Comparison of ENCODE assay signal across 8 mouse cellular contexts in genomic region chr16:4212963-4213798, GRCm38 (mm10). TPM values are rescaled to one million over a fixed set of nuclear protein-coding genes. Genes with fewer than 3 reads are reported as not detected.
DNase-seq lines count a peak whose midpoint lies in the region; ATAC-seq and TF ChIP-seq lines count a peak whose summit lies in the region.

No protein-coding gene starts in this region.

- H3K79me2 ChIP-seq in CH12.LX (replicated peaks; ENCODE audit: control insufficient read depth, extremely low read depth, insufficient read depth, poor library complexity, severe bottlenecking) = peaks cover 43% of the 10 kb centered on the region

- peaks cover 36% of the 10 kb centered on the region for H3K27me3 ChIP-seq in CH12.LX (replicated peaks)
- H3K27me3 ChIP-seq in forebrain, embryonic 12.5 days = peaks cover 14% of the 10 kb centered on the region
- no peaks in the 10 kb centered on the region for H3K27me3 ChIP-seq in heart, postnatal 0 days (ENCODE audit: control insufficient read depth, insufficient read depth, low read length)
- no peaks in the 10 kb centered on the region for H3K27me3 ChIP-seq in lung, embryonic 15.5 days

- peaks cover 0 to 17% of the 10 kb centered on the region in 2 experiments for H3K36me3 ChIP-seq in CH12.LX (replicated peaks in 1 of 2; ENCODE audit: control insufficient read depth in 1 of 2, insufficient read depth in 1 of 2, low read length in 1 of 2)
- H3K36me3 ChIP-seq in forebrain, embryonic 12.5 days (replicated peaks) = no peaks in the 10 kb centered on the region
- H3K36me3 ChIP-seq in heart, postnatal 0 days (replicated peaks; ENCODE audit: control insufficient read depth, insufficient read depth, low read length) = no peaks in the 10 kb centered on the region
- H3K36me3 ChIP-seq in lung, embryonic 15.5 days = no peaks in the 10 kb centered on the region

- H3K4me3 ChIP-seq in CH12.LX (replicated peaks in 1 of 3; ENCODE audit: low read depth in 2 of 3, low read length in 2 of 3, poor library complexity in 1 of 3) = peak overlapping the region; percentile 79 to 82 (median 81)
- H3K4me3 ChIP-seq in forebrain, embryonic 12.5 days (replicated peaks) = peak overlapping the region; percentile 96
- peak overlapping the region; percentile 100 for H3K4me3 ChIP-seq in heart, postnatal 0 days (ENCODE audit: low read depth, low read length)
- H3K4me3 ChIP-seq in lung, embryonic 15.5 days = peak overlapping the region; percentile 89
- H3K4me3 ChIP-seq in olfactory bulb, adult 2 months (ENCODE audit: insufficient read depth, low read depth, low read length) = peak overlapping the region; percentile 99

- no peak for TF ChIP-seq EP300 in CH12.LX (IDR thresholded peaks at IDR 0.05; ENCODE audit: low read length)
- no peak for TF ChIP-seq EP300 in heart, postnatal 0 days (IDR thresholded peaks at IDR 0.05; ENCODE audit: low read depth)

- dilution Hi-C loops in CH12.LX (cut with MboI; ENCODE audit: extremely low pct_ligation_motif_present, extremely low pct_unique_long_range_greater_than_20kb, low sequenced_read_pairs) = no loop called here

- H3K9me3 ChIP-seq in CH12.LX (replicated peaks; ENCODE audit: low read length) = no peaks in the 10 kb centered on the region
- H3K9me3 ChIP-seq in forebrain, embryonic 12.5 days = no peaks in the 10 kb centered on the region
- no peaks in the 10 kb centered on the region for H3K9me3 ChIP-seq in heart, postnatal 0 days (replicated peaks; ENCODE audit: control insufficient read depth, low read length)
- no peaks in the 10 kb centered on the region for H3K9me3 ChIP-seq in lung, embryonic 15.5 days

- in situ Hi-C loops in CH12.LX (cut with MboI; ENCODE audit: low pct_ligation_motif_present, low pct_unique_long_range_greater_than_20kb, low sequenced_read_pairs) = no loop called here

- H3K4me2 ChIP-seq in CH12.LX (ENCODE audit: insufficient read depth, low read depth, poor library complexity, severe bottlenecking) = peak overlapping the region; percentile 96
- peak overlapping the region; percentile 78 for H3K4me2 ChIP-seq in forebrain, embryonic 12.5 days
- H3K4me2 ChIP-seq in heart, postnatal 0 days (ENCODE audit: low read depth, low read length) = peak overlapping the region; percentile 84
- H3K4me2 ChIP-seq in lung, embryonic 15.5 days = peak overlapping the region; percentile 63

- H3K4me1 ChIP-seq in CH12.LX (ENCODE audit: control insufficient read depth in 1 of 2, insufficient read depth in 2 of 2) = peaks cover 7 to 31% of the 10 kb centered on the region in 2 experiments; a peak in 3 of 4 replicates
- H3K4me1 ChIP-seq in forebrain, embryonic 12.5 days = peaks cover 27% of the 10 kb centered on the region
- peaks cover 7% of the 10 kb centered on the region for H3K4me1 ChIP-seq in heart, postnatal 0 days (ENCODE audit: control insufficient read depth, insufficient read depth)
- H3K4me1 ChIP-seq in lung, embryonic 15.5 days = peaks cover 17% of the 10 kb centered on the region
- H3K4me1 ChIP-seq in olfactory bulb, adult 2 months (ENCODE audit: control insufficient read depth, insufficient read depth, low read length) = peaks cover 8% of the 10 kb centered on the region

- peak; percentile 62 for ATAC-seq in forebrain, embryonic 12.5 days (ENCODE audit: low FRiP score)
- ATAC-seq in heart, postnatal 0 days (ENCODE audit: insufficient read depth, low read depth) = peak; percentile 76
- ATAC-seq in lung, embryonic 15.5 days (ENCODE audit: borderline replicate concordance, extremely low read depth, low FRiP score, low TSS enrichment) = peak; percentile 70

- TF ChIP-seq CTCF in CH12.LX (conservative IDR thresholded peaks at IDR 0.05 in 1 of 2, IDR thresholded peaks at IDR 0.05 in 1 of 2; ENCODE audit: low read depth in 2 of 2, low read length in 2 of 2) = peak in 1 of 2 experiments; percentile 44; a peak in 2 of 4 replicates
- TF ChIP-seq CTCF in heart, postnatal 0 days (IDR thresholded peaks at IDR 0.05; ENCODE audit: low read depth) = no peak
- no peak for TF ChIP-seq CTCF in olfactory bulb, adult 2 months (IDR thresholded peaks at IDR 0.05; ENCODE audit: insufficient read depth, low read depth, low read length)

- no peak for TF ChIP-seq POLR2A in CH12.LX (IDR thresholded peaks at IDR 0.05; ENCODE audit: low read depth, low read length)
- TF ChIP-seq POLR2A in olfactory bulb, adult 2 months (IDR thresholded peaks at IDR 0.05; ENCODE audit: insufficient read depth, low read depth, low read length) = no peak

- peak; percentile 52 for DNase-seq in CH12.LX (ENCODE audit: extremely low read depth)
- peak; percentile 20 for DNase-seq in c-Kit-negative CD71-positive TER-119-positive erythroid progenitor cells, embryonic 14.5 days (ENCODE audit: low read depth, low spot score)
- DNase-seq in heart, postnatal 0 days (ENCODE audit: low spot score) = peak; percentile 41
- peak; percentile 79 to 88 for DNase-seq in kidney, postnatal 4 days
- peak; percentile 37 to 51 for DNase-seq in thymus, adult 18-20 months

- no peak overlapping the region for H3K27ac ChIP-seq in CH12.LX (ENCODE audit: insufficient read depth, low read depth)
- H3K27ac ChIP-seq in forebrain, embryonic 12.5 days = peak overlapping the region; percentile 97
- H3K27ac ChIP-seq in heart, postnatal 0 days (ENCODE audit: low read depth) = peak overlapping the region; percentile 100
- peak overlapping the region; percentile 98 for H3K27ac ChIP-seq in lung, embryonic 15.5 days
- H3K27ac ChIP-seq in olfactory bulb, adult 2 months (ENCODE audit: insufficient read depth, low read depth, low read length) = peak overlapping the region; percentile 62

- WGBS in forebrain, embryonic 12.5 days = under 1% methylated on average over 65 of the region's 128 CpGs
- under 1% methylated on average over 63 of the region's 128 CpGs for WGBS in heart, postnatal 0 days
- whole genome bisulfite sequencing in lung, embryonic 15.5 days = under 1% methylated on average over 74 of the region's 128 CpGs
- 8% methylated on average over 110 of the region's 128 CpGs for WGBS in olfactory bulb, adult 2 months

- peak overlapping the region; percentile 99 for H3K9ac ChIP-seq in CH12.LX (ENCODE audit: insufficient read depth, low read depth)
- H3K9ac ChIP-seq in forebrain, embryonic 12.5 days = peak overlapping the region; percentile 92
- peak overlapping the region; percentile 99 for H3K9ac ChIP-seq in heart, postnatal 0 days (replicated peaks; ENCODE audit: low read depth, low read length)
- H3K9ac ChIP-seq in lung, embryonic 15.5 days = peak overlapping the region; percentile 84

- TF ChIP-seq RAD21 in CH12.LX (IDR thresholded peaks at IDR 0.05; ENCODE audit: low read depth, low read length) = peak; percentile 11

TF ChIP-seq in CH12.LX, 34 proteins besides CTCF, POLR2A, EP300 and RAD21 (continues in another document):
- TF ChIP-seq NRF1 (IDR thresholded peaks at IDR 0.05; ENCODE audit: low read depth, low read length) = 0 out of 2 replicates have a peak, but pooled peaks have one; percentile 38
- no peak for TF ChIP-seq JUN (IDR thresholded peaks at IDR 0.05; ENCODE audit: insufficient read depth, low read depth, low read length)
- peak; percentile 19; the same call in 1 of the 2 replicates for TF ChIP-seq MAX (IDR thresholded peaks at IDR 0.05; ENCODE audit: low read length)
- TF ChIP-seq ZNF384 (IDR thresholded peaks at IDR 0.05; ENCODE audit: low read depth, low read length) = no peak
- 0 out of 2 replicates have a peak, but pooled peaks have one; percentile 19 for TF ChIP-seq ELF1 (IDR thresholded peaks at IDR 0.05; ENCODE audit: low read depth, low read length)
- no peak for TF ChIP-seq ZKSCAN1 (IDR thresholded peaks at IDR 0.05; ENCODE audit: borderline replicate concordance, low read depth, low read length)
- no peak for TF ChIP-seq NELFE (IDR thresholded peaks at IDR 0.05; ENCODE audit: low read depth, low read length)
- 0 out of 2 replicates have a peak, but pooled peaks have one; percentile 32 for TF ChIP-seq MAZ (IDR thresholded peaks at IDR 0.05; ENCODE audit: low read depth, low read length)
- no peak for TF ChIP-seq HCFC1 (IDR thresholded peaks at IDR 0.05; ENCODE audit: low read depth, low read length)
- no peak for TF ChIP-seq MEF2A (IDR thresholded peaks at IDR 0.05; ENCODE audit: borderline replicate concordance, low read depth, low read length)
- no peak for TF ChIP-seq GABPA (IDR thresholded peaks at IDR 0.05; ENCODE audit: insufficient replicate concordance, low read depth, low read length)
- no peak for TF ChIP-seq IRF4 (IDR thresholded peaks at IDR 0.05; ENCODE audit: low read depth, low read length)
- no peak for TF ChIP-seq TBP (conservative IDR thresholded peaks at IDR 0.05; ENCODE audit: low read depth, low read length)
- no peak for TF ChIP-seq PAX5 (IDR thresholded peaks at IDR 0.05; ENCODE audit: low read length)
- TF ChIP-seq USF1 (IDR thresholded peaks at IDR 0.05; ENCODE audit: low read depth, low read length) = no peak
- no peak for TF ChIP-seq USF2 (conservative IDR thresholded peaks at IDR 0.05; ENCODE audit: low read depth, low read length)
- TF ChIP-seq POLR2AphosphoS2 (IDR thresholded peaks at IDR 0.05; ENCODE audit: low read depth, low read length) = no peak
- TF ChIP-seq E2F4 (IDR thresholded peaks at IDR 0.05; ENCODE audit: insufficient replicate concordance, low read depth, low read length) = no peak
- peak; percentile 90 for TF ChIP-seq UBTF (IDR thresholded peaks at IDR 0.05; ENCODE audit: low read depth, low read length)
- TF ChIP-seq MYC (IDR thresholded peaks at IDR 0.05; ENCODE audit: low read depth, low read length) = no peak
- peak; percentile 76 for TF ChIP-seq MXI1 (IDR thresholded peaks at IDR 0.05; ENCODE audit: low read depth, low read length)
- TF ChIP-seq JUND (conservative IDR thresholded peaks at IDR 0.05; ENCODE audit: low read depth, low read length) = no peak
- TF ChIP-seq KAT2A (IDR thresholded peaks at IDR 0.05; ENCODE audit: insufficient replicate concordance, low read length) = no peak
- TF ChIP-seq ZC3H11A (IDR thresholded peaks at IDR 0.05; ENCODE audit: low read depth, low read length) = no peak
- no peak for TF ChIP-seq SMC3 (IDR thresholded peaks at IDR 0.05; ENCODE audit: low read depth, low read length)
- TF ChIP-seq ETS1 (conservative IDR thresholded peaks at IDR 0.05; ENCODE audit: low read depth, low read length) = no peak

RNA-seq across cellular contexts. Expression of gene Crebbp, which starts 0.6 kb away (rescaled TPM):
- total RNA-seq in CH12.LX (2012; rRNA removed) = 16.8 and 18.8 TPM in 2 replicates
- total RNA-seq in CH12.LX (2014; rRNA removed) = 4.4 and 5.4 TPM in 2 replicates
- polyA plus RNA-seq in CH12.LX (2012; ENCODE audit: insufficient read length, low read depth) = 14.7 and 16.9 TPM in 2 replicates
- polyA plus RNA-seq in forebrain, embryonic 12.5 days (2016; fragmentation: Nextera tagmentation; extraction: Ambion mirVana) = 44.7 and 50.1 TPM in 2 replicates
- total RNA-seq in heart, postnatal 0 days (2014; rRNA removed; ENCODE audit: low replicate concordance) = 34.1 and 34.7 TPM in 2 replicates
- 15.6 and 15.9 TPM in 2 replicates for polyA plus RNA-seq in heart, postnatal 0 days (2015; fragmentation: Nextera tagmentation; extraction: Ambion mirVana)
- 27.9 and 30.2 TPM in 2 replicates for polyA plus RNA-seq in lung, embryonic 15.5 days (2015; fragmentation: Nextera tagmentation; extraction: Ambion mirVana)
- polyA plus RNA-seq in olfactory bulb, adult 2 months (2012; ENCODE audit: insufficient read depth, insufficient read length, low replicate concordance, missing spikeins) = 56.2 and 91.1 TPM in 2 replicates

Comparison
In these comparisons a context has a peak if more than half of its experiments do, and no peak if none do; other contexts are left out.
1. DNase-seq: peak in every context shown above with its lines; median percentile 84 in kidney, postnatal 4 days; 52 in CH12.LX; 44 in thymus, adult 18-20 months; 41 in heart, postnatal 0 days; 20 in c-Kit-negative CD71-positive TER-119-positive erythroid progenitor cells, embryonic 14.5 days.